In genomic region chr11:35241379-35241778, GRCm38 (mm10) we compare ENCODE assay signal across 28 mouse cellular contexts.
A peak's percentile ranks its signal among the peaks of the same experiment; 100 is the strongest.
DNase-seq lines count a peak whose midpoint lies in the region; ATAC-seq lines count a peak whose summit lies in the region.
"Had no signal": no experiment of that assay in that cellular context is flagged by ENCODE, and none has a peak within 500 bp of the region (broad histone marks: within the 10 kb centered on the region; RNA-seq: fewer than 3 reads in every experiment).

No protein-coding gene starts in this region.

- H3K27ac ChIP-seq in heart, embryonic 12.5 days (ENCODE audit: poor library complexity, severe bottlenecking), result no peak overlapping the region
- H3K27ac ChIP-seq: embryonic facial prominence, embryonic 10.5 days; embryonic facial prominence, embryonic 15.5 days; forebrain, embryonic 12.5 days; heart, embryonic 15.5 days; hindbrain, embryonic 12.5 days; hindbrain, postnatal 0 days; intestine, embryonic 15.5 days; limb, embryonic 13.5 days; lung, embryonic 15.5 days; neural tube, embryonic 12.5 days; stomach, embryonic 15.5 days had no signal

- H3K4me1 ChIP-seq in heart, embryonic 12.5 days (replicated peaks), result no peaks in the 10 kb centered on the region
- H3K4me1 ChIP-seq: heart, embryonic 15.5 days; intestine, embryonic 15.5 days; lung, embryonic 15.5 days; neural tube, embryonic 12.5 days; stomach, embryonic 15.5 days had no signal

- ATAC-seq in heart, embryonic 12.5 days (ENCODE audit: insufficient number of reproducible peaks, low FRiP score), result no peak
- ATAC-seq: CD4-positive, CD25-positive, alpha-beta regulatory T cell, adult 4 months; forebrain, postnatal 0 days; hindbrain, postnatal 0 days; intestine, embryonic 15.5 days had no signal

- H3K9me3 ChIP-seq in heart, embryonic 12.5 days (replicated peaks), result 0 out of 2 replicates have a peak, but pooled peaks cover 2% of the 10 kb centered on the region
- H3K9me3 ChIP-seq: embryonic facial prominence, embryonic 10.5 days; embryonic facial prominence, embryonic 15.5 days; forebrain, embryonic 12.5 days; heart, embryonic 15.5 days; hindbrain, embryonic 12.5 days; intestine, embryonic 15.5 days; limb, embryonic 13.5 days; lung, embryonic 15.5 days; neural tube, embryonic 12.5 days; stomach, embryonic 15.5 days had no signal

- 88% methylated on average over 7 of the region's 7 CpGs for WGBS in heart, embryonic 12.5 days

- no peaks in the 10 kb centered on the region for H3K36me3 ChIP-seq in heart, embryonic 12.5 days
- H3K36me3 ChIP-seq: embryonic facial prominence, embryonic 10.5 days; embryonic facial prominence, embryonic 15.5 days; forebrain, embryonic 12.5 days; heart, embryonic 15.5 days; hindbrain, embryonic 12.5 days; intestine, embryonic 15.5 days; limb, embryonic 13.5 days; lung, embryonic 15.5 days; neural tube, embryonic 12.5 days; stomach, embryonic 15.5 days had no signal

- H3K9ac ChIP-seq in heart, embryonic 12.5 days, result no peak overlapping the region
- H3K9ac ChIP-seq: embryonic facial prominence, embryonic 15.5 days; forebrain, embryonic 12.5 days; forebrain, postnatal 0 days; heart, embryonic 15.5 days; hindbrain, embryonic 12.5 days; intestine, embryonic 15.5 days; limb, embryonic 13.5 days; lung, embryonic 15.5 days; neural tube, embryonic 12.5 days; stomach, embryonic 15.5 days had no signal

- peak; percentile 25 for DNase-seq in cerebellum, adult 9-11 months
- DNase-seq in cerebellum, adult 8-10 months, result no peak
- peak; percentile 27 for DNase-seq in layer of hippocampus, adult 11-12 months (ENCODE audit: low spot score)
- DNase-seq in layer of hippocampus, adult 9-10 months (ENCODE audit: low spot score), result no peak
- peak; percentile 37 to 40 for DNase-seq in right cerebral cortex, postnatal 10 days (ENCODE audit: low spot score in 2 of 2)
- DNase-seq in right cerebral cortex, postnatal 4 days, result no peak
- DNase-seq: adrenal gland, postnatal 14 days; forebrain, postnatal 0 days; gastrocnemius, postnatal 14 days; heart, postnatal 36 days; kidney, adult 2 months; kidney, postnatal 36 days had no signal

- H3K4me2 ChIP-seq in heart, embryonic 12.5 days, result no peak overlapping the region
- H3K4me2 ChIP-seq: embryonic facial prominence, embryonic 15.5 days; forebrain, embryonic 12.5 days; heart, embryonic 15.5 days; hindbrain, embryonic 12.5 days; intestine, embryonic 15.5 days; limb, embryonic 13.5 days; liver, embryonic 11.5 days; lung, embryonic 15.5 days; midbrain, embryonic 11.5 days; neural tube, embryonic 12.5 days; stomach, embryonic 15.5 days had no signal

- no peaks in the 10 kb centered on the region for H3K27me3 ChIP-seq in heart, embryonic 12.5 days (replicated peaks)
- H3K27me3 ChIP-seq: embryonic facial prominence, embryonic 15.5 days; heart, embryonic 15.5 days; hindbrain, embryonic 12.5 days; intestine, embryonic 15.5 days; limb, embryonic 13.5 days; lung, embryonic 15.5 days; neural tube, embryonic 12.5 days; stomach, embryonic 15.5 days had no signal

- H3K4me3 ChIP-seq in heart, embryonic 12.5 days, result no peak overlapping the region
- H3K4me3 ChIP-seq: embryonic facial prominence, embryonic 10.5 days; embryonic facial prominence, embryonic 15.5 days; forebrain, embryonic 12.5 days; heart, embryonic 15.5 days; hindbrain, embryonic 12.5 days; intestine, embryonic 15.5 days; limb, embryonic 13.5 days; lung, embryonic 15.5 days; myocyte; neural tube, embryonic 12.5 days; stomach, embryonic 15.5 days had no signal

Comparison
In these comparisons a context has a peak if more than half of its experiments do, and no peak if none do; other contexts are left out.
1. DNase-seq: peak in cerebellum, adult 9-11 months (single experiment), layer of hippocampus, adult 11-12 months (single experiment) and right cerebral cortex, postnatal 10 days (2 of 2); none in cerebellum, adult 8-10 months (single experiment), layer of hippocampus, adult 9-10 months (single experiment) and right cerebral cortex, postnatal 4 days (single experiment).